Mouse (Mus musculus) gastrocnemius, adult 2 months (tissue): ENCODE measurements around the gene Megf8. TPM values are rescaled to one million over a fixed set of nuclear protein-coding genes. Genes with fewer than 3 reads are reported as not detected.
"Not testable (repeated sequence)": the region's sequence is repeated elsewhere in the genome, so short reads cannot be mapped to it uniquely, and the experiment has no call there.

Source experiments
- DNase-seq: peaks from one replicate; pipeline ENCODE4 v3.0.0; 2022
- H3K27ac ChIP-seq: fragments of 200-600 bp; 2 replicates; pipeline ENCODE4 v1.8.1; 2022; ENCODE audit warnings: mild to moderate bottlenecking
- H3K4me3 ChIP-seq: fragments of 200-600 bp; 2 replicates; pipeline ENCODE4 v1.8.1; 2022; ENCODE audit warnings: mild to moderate bottlenecking, moderate library complexity
- CTCF ChIP-seq: fragments of 200-600 bp; IDR thresholded peaks from 2 replicates; pipeline ENCODE4 v1.8.1; 2022; ENCODE audit warnings: antibody characterized with exemption, mild to moderate bottlenecking, moderate library complexity
- intact Hi-C: fragments of 180-260 bp; cut with DNase I; formaldehyde crosslinking; loops from one replicate; pipeline ENCODE4 v1.15.1; 2025
- total RNA-seq, 2 experiments: library from RNA; stranded (reverse); gene quantifications; 2 replicates each; pipeline ENCODE4 v1.2.3; 2021

Megf8 gene
- total RNA-seq, 2 experiments from 2014 or later: 16.9 to 19.6 TPM

GRCm38 (mm10) chr7:25395558-25396521 lies 78.9 kb downstream of the Megf8 start:
- Histone ChIP-seq H3K27ac (peak overlapping the region; percentile 92), H3K4me3 (peak overlapping the region; percentile 93)
- peak; percentile 99 for DNase-seq
- intact Hi-C loops: no loop called here
- no peak for TF ChIP-seq CTCF

DNA sequence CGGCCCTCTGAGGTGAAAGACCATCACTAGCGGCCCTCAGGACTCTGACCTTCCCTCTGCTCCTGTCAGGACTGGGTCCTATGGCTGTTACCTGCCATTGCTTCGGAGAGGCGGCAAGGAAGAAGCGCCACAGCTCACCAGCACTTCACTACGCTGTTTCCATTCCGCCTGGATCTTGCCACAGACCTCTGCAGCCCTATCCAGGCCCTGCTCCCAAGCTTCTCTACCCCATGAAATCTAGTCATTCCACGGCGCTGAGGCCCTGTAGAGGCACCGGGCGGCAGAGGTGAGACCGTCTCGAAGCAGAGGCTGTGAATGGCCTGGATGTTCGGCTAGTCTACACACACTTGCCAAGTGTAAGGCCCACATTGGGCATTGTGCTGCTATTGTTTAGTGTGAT lies 79.7 kb downstream of the Megf8 start:
- peak overlapping the region; percentile 93 for H3K4me3 ChIP-seq
- intact Hi-C loops: no loop called here

DNA sequence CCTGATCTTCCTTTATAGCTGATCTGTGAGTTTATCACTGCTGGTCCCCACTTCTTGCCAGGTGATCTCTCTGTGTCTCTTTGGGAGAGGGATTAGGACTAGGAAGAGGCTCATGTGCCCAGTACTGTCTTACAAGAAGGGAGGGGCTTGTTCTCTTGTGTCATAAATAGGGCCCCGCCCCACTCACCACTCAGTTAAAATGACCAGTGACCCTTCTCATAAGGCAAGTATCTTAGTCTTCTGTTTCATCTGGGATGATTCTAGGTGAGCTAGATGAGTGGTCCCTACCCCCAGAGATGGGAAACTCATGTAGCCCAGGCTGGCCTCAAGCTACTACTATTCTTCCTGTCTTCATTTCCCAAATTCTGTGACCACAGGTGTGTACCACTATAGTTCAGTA lies 81.6 kb downstream of the Megf8 start, which contains the start of gene Lipe:
Gene Lipe, minus strand, starts transcription at position 101 of the 400 bp plus-strand sequence.
- intact Hi-C loops: no loop called here
- Histone ChIP-seq H3K4me3 (no peak within 1 kb of the TSS), H3K27ac (no peak within 1 kb of the TSS)
- no peak for DNase-seq
- no peak for TF ChIP-seq CTCF

More for the DNA sequence above, 79.7 kb downstream of the Megf8 start:
- peak overlapping the region; percentile 92 for H3K27ac ChIP-seq
- no peak for DNase-seq
- no peak for TF ChIP-seq CTCF

- H3K27ac ChIP-seq, DNase-seq, intact Hi-C loops: not testable (repeated sequence)
These were observed 82.1 kb downstream of the Megf8 start for GRCm38 (mm10) chr7:25399028-25399427.

DNA sequence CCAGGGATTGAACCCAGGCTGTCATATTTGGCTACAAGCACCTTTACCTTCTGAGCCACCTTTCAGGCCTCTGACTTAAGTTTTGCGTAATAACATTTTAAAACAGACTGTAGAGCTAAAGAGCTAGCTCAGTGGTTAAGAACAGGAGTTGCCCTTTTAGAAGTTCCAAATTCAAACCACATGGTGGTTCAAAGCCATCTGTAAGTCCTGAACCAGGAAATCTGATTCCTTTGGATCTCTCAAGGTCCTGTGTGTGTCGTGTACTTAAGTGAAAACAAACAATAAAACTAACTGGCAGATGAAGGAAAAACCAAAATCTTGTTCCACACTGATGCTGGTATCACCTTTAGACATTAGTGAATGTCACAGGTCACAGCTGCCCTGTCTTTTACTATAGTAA lies 84.6 kb downstream of the Megf8 start:
- Histone ChIP-seq H3K4me3 (no peak overlapping the region), H3K27ac (no peak overlapping the region)
- intact Hi-C loops: loop anchor here (5.0 to 10.0 kb wide), 3 partner anchors 34 to 267 kb away; partner anchors contain the start of gene Cnfn
- no peak for TF ChIP-seq CTCF
- DNase-seq: no peak

More at GRCm38 (mm10) chr7:25399028-25399427, 82.1 kb downstream of the Megf8 start:
- not testable (repeated sequence) for H3K4me3 ChIP-seq

- DNase-seq: no peak
- no peak for TF ChIP-seq CTCF
- intact Hi-C loops: loop anchor here (5.0 to 10.0 kb wide), 3 partner anchors 35 to 267 kb away; partner anchors contain the start of gene Cnfn
- no peak overlapping the region for H3K4me3 ChIP-seq
- H3K27ac ChIP-seq: peak overlapping the region; percentile 16; the same call in 1 of the 2 replicates
These were observed 85.0 kb downstream of the Megf8 start for GRCm38 (mm10) chr7:25401986-25402385.

GRCm38 (mm10) chr7:25402671-25403101 lies 85.7 kb downstream of the Megf8 start:
- peak; percentile 70 for TF ChIP-seq CTCF
- Histone ChIP-seq H3K4me3 (no peak overlapping the region), H3K27ac (no peak overlapping the region; the same call in 1 of the 2 replicates)
- intact Hi-C loops: loop anchor here (5.0 to 10.0 kb wide), 3 partner anchors 35 to 268 kb away; partner anchors contain the start of gene Cnfn
- DNase-seq: peak; percentile 73

GRCm38 (mm10) chr7:25406468-25406867 lies 89.5 kb downstream of the Megf8 start:
- intact Hi-C loops: loop anchor here (10.0 kb wide), 1 partner anchor 272 kb away; no protein-coding TSS in a partner anchor
- Histone ChIP-seq H3K4me3 (no peak overlapping the region), H3K27ac (no peak overlapping the region)
- no peak for TF ChIP-seq CTCF
- DNase-seq: no peak

DNA sequence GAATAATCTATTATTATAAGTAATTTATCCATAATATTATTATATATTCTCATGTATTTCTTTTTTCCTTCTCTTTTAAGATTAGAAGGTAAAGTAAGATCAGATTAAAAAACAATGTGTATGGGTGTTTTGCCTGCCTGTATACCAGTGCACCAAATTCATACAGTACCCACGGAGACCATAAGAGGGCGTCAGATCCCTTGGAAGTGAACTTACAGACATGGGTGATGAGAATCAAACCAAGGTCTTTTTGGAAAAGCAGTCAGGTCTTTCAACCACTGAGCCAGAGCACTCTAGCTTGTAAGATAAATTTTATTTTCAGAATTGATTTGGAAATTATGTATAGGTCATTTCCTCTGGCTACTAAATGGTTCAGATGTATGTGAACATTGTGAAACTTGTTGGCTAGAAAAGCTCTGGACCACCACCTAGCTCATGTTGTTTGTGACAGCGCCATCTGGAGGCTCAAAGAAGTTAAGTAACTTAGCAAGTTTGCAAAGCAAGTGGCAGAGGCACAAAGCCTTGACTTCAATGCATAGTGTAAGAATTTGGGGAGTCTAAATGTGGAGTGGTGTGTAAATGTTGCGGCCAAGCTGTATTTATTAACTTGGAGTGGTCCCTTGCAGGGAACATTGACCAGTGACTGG lies 92.3 kb downstream of the Megf8 start:
- Histone ChIP-seq H3K27ac (no peak overlapping the region), H3K4me3 (no peak overlapping the region)
- intact Hi-C loops: loop anchor here (10.0 kb wide), 1 partner anchor 274 kb away; no protein-coding TSS in a partner anchor
- peak; percentile 56 for TF ChIP-seq CTCF
- DNase-seq: no peak

GRCm38 (mm10) chr7:25410969-25411615 lies 94.1 kb downstream of the Megf8 start:
- no peak overlapping the region for H3K27ac ChIP-seq
- no peak for TF ChIP-seq CTCF
- DNase-seq: no peak
- intact Hi-C loops: no loop called here
- no peak overlapping the region for H3K4me3 ChIP-seq

DNA sequence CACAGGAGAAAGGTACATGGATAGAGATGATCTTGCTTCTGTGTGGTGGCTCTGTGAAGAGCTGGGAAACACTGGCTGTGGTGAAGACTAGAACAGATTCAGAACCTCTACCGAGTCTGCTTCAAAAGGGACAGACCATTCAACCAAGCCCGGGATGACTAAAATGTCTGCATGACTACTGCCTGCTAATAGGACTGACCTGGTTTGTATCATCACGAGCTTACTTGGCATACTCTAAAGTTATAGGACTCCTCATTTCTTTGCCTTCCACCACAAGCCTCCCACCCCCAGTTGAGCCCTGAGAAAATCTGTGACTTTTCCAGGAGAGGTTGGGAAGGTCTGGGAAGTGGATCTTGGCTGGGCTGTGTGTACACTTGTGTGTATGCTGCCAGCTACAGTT lies 94.9 kb downstream of the Megf8 start:
- no peak for TF ChIP-seq CTCF
- Histone ChIP-seq H3K4me3 (no peak overlapping the region), H3K27ac (no peak overlapping the region)
- no peak for DNase-seq
- intact Hi-C loops: no loop called here

DNA sequence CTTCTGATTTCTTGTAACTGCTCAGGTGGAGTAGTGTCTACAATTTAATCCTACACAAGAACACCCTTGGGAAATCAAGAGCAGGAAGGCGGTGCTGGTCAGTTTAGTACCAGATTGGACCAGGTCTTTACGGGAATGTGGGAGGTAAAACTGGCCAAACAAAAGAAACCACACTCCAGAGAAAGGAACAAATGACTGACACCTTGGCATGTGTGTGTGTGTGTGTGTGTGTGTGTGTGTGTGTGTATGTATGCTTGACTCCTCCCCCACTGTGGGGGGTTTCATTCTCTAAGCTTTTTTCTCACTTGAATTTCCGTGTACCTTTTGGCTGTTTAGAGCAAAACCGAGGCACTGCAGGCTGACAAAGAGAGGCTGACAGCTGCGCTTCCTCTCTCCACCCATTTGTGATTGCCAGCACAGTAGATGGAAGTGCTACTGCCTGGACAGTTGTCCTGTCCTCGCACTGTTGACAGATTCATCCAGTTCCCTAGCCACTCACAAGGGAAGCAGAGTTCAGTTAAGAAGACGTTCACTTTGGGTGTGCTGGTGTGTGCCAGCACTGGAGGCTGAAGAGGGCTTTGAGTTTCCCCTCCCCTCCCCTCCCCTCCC lies 96.0 kb downstream of the Megf8 start, which contains the start of gene Cxcl17:
Gene Cxcl17, minus strand, starts transcription at position 54 of the 609 bp plus-strand sequence.
- intact Hi-C loops: no loop called here
- Histone ChIP-seq H3K4me3 (no peak within 1 kb of the TSS), H3K27ac (no peak within 1 kb of the TSS)
- no peak for TF ChIP-seq CTCF
- no peak for DNase-seq

Other genes with a start within 250 kb of the Megf8 start
- 1 to 10 TPM; 2.4 to 3.1 TPM for gene Grik5, start 244.8 kb upstream of the Megf8 start, total RNA-seq
- 1 to 10 TPM; 7.2 to 9.2 TPM for gene Zfp574, start 244.6 kb upstream of the Megf8 start, total RNA-seq
- under 1 TPM; 0.08 to 0.13 TPM for gene Pou2f2, start 137.4 kb upstream of the Megf8 start, total RNA-seq
- gene Dedd2, start 96.5 kb upstream of the Megf8 start, total RNA-seq: 1 to 10 TPM; 9.3 to 9.4 TPM
- 1 to 10 TPM; 5.5 to 6.1 TPM for gene Zfp526, start 95.7 kb upstream of the Megf8 start, total RNA-seq
- gene Gsk3a, start 79.3 kb upstream of the Megf8 start, total RNA-seq: 10 to 100 TPM; 74.1 to 77.4 TPM
- gene Erf, start 66.4 kb upstream of the Megf8 start, total RNA-seq: 1 to 10 TPM; 5.4 to 7.4 TPM
- gene Cic, start 49.5 kb upstream of the Megf8 start, total RNA-seq: 10 to 100 TPM; 37.0 to 40.4 TPM
- gene Pafah1b3, start 19.2 kb upstream of the Megf8 start, total RNA-seq: under 1 TPM; 0.38 to 0.86 TPM
- not detected for gene Prr19, start 15.8 kb upstream of the Megf8 start, total RNA-seq
- not detected for gene Tmem145, start 11.1 kb upstream of the Megf8 start, total RNA-seq
- gene Cnfn, start 52.6 kb downstream of the Megf8 start, total RNA-seq: not detected
- 10 to 100 TPM; 13.4 to 17.9 TPM for gene Lipe, start 81.5 kb downstream of the Megf8 start, total RNA-seq
- gene Cxcl17, start 95.7 kb downstream of the Megf8 start, total RNA-seq: not detected
- 1 to 10 TPM; 4.0 to 6.2 TPM for gene Ceacam1, start 160.4 kb downstream of the Megf8 start, total RNA-seq
- gene Ceacam2, start 222.7 kb downstream of the Megf8 start, total RNA-seq: 1 to 10 TPM in 1 of 2 experiments, under 1 TPM in 1; 0.43 to 1.4 TPM